Mouse (Mus musculus): ENCODE data around the gene Oxct1. TPM values are rescaled to one million over a fixed set of nuclear protein-coding genes. Genes with fewer than 3 reads are reported as not detected.

The Oxct1 gene
- 21.7 and 59.9 TPM in 2 replicates for polyA plus RNA-seq (2012; rRNA removed; ENCODE audit: low replicate concordance)

DNA sequence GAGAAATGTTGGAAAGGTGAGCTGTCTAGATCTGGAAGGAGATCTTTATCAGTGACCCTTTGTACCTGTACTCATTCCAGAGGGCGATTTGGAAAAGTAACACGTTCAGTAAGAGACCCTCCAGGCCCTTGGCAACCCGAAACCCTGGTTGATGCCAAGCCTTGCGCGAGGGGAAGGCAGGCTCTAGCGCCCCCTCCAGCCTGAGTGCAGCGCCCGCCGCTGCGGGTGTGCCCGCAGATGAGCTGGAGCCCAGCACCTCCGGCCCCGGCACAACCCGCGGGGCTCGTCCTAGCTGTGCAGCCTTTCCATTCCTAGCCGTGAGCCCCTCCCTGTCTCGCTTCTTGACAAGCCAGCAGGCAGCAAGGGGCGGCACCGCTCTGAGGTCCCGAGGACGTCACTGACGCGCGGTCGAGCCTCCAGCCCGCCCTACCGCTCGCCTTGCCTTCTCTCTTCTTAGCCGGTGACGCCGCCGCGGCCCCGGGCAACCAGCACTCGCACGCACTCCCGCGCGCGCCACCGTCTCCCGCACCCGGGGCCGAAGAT lies at the start of gene Oxct1:
Oxct1 (plus strand) TSS at position 153 of the 543 bp plus-strand sequence.

DNA sequence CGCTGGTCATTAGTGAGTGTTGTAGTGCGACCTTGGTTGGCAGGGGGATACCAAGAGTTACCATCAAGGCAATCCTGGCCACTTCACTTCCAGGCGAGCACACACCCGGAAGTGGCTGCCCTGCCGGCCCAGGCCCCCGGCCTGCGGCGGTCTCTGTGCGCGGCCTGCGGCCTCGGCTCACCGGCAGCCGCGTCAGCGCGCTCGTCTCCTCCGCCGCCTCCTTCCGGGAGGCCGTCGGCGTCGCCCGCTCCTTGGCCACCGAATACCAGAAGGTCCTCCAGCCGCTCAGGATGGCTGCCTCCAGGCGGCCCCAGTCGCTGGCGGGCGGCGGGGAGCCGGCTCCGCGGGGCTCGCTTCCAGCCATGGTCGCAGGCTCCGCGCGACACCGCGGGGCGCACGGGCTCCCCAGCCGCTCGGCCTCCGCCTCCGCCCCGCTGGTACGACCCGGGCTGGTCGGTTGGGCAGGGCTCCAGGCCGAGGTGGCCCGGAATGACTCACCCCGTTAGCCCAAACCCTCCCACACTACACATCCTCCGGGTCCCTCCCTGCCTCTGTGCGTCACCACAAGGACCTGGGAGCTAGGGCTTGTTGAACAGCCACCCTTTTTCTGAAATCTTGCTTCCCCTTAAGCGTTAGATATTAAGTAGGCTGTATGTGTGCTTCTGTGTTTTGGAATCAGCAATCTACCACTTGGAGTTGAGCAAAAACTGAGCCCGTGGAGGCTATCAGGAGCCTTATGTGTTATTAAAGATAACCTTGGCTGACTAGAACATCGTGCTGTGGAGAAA lies 46.9 kb upstream of the Oxct1 start, which contains the start of gene Fbxo4:
Fbxo4 (minus strand) TSS at position 513 of the 788 bp plus-strand sequence.

DNA sequence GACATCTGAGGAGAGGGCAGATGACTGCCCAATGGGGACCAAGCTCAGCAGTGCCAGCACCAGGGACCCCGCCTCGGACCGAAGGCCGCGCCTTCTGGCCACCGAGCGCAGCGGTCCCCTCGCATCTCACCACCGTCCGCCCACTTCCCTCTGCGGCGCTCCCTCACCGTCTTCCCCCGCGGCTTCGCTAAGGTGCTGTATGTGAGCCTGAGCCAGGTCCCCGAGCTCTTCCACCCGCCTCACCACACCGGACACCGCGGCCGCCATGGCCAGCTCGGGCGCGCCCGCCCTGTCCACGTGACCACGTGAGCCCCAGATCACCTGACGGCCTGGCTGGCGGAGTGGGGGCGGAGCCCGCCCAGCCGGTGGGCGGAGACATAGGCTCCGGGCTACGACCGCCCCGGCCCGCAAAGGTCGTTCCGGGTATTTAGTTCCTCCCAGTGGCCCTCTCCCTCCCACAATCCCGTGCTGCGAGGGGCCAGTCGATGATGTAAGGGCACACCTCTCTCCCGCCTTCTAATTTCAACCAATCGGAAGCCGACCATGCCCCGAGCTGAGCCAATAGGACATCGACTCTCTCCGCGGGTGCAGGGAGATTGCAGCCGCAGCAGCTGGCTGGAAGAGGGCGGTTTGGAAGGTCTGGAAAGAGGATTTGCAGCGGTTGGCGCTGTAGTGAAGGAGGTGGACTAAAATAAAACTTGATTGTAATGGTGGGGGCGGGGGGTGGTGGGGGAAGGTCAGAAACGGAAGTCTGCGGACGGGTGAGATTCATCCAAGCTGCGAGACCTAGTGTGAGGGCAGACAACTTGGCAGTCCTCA lies 30.5 kb upstream of the Oxct1 start, which contains the start of gene AW549877:
AW549877 (minus strand) TSS at position 297 of the 819 bp plus-strand sequence.

Other genes with a start within 250 kb of the Oxct1 start
- gene Fbxo4, start 46.8 kb upstream of the Oxct1 start, polyA plus RNA-seq (2012; rRNA removed; ENCODE audit: low replicate concordance): 4.2 and 14.1 TPM in 2 replicates
- 0.70 and 1.6 TPM in 2 replicates for gene AW549877, start 30.6 kb upstream of the Oxct1 start, polyA plus RNA-seq (2012; rRNA removed; ENCODE audit: low replicate concordance)

Measured in duodenum, adult 2 months (tissue).